Mouse (Mus musculus): ENCODE data around the gene Serf2.
A peak's percentile ranks its signal among the peaks of the same experiment; 100 is the strongest.
"Not testable (repeated sequence)": the region's sequence is repeated elsewhere in the genome, so short reads cannot be mapped to it uniquely, and the experiment has no call there.

The Serf2 gene

DNA sequence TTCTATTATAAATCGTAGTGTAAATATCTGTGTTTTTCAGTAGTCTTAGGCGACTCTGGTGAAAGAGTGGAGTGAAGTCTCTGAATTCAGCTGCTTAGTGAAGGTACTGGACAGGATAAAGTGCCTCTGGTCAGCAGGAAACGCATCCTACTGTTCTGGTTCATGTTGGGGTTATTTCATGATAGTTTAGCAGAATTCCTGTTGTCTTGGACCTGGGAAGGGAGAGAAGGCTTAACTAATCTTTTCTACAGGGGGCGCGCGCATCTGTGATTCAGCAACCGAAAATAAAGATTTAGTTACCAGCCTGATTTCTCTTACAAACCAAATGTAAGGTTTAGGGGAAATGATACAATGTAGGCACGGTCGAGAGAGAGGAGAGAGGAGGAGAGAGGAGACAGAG lies 859 bp upstream of the Serf2 start:
- peak; percentile 93 for DNase-seq

GRCm38 (mm10) chr2:121449545-121450011 lies 583 bp downstream of the Serf2 start:
- DNase-seq, result no peak

DNA sequence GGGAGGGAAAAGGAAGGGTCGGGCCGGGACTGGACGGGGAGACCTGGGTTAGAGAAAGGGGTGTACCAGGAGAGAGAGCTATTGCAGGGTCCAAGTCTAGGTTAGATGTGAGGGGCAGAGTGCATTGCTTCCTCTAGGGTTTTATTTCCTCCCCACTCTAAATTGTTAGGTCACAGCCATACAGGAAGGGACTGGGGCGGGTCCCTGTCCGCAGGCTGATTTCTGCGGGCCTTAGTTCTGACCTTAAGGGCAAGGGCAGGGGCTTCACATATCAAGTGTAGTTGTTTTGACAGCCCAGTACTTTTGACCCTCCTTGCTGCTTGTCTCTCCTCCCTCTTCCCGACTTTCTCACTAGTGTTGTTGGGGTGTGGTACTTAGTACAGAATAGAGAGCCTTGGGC lies 1.1 kb downstream of the Serf2 start:
- peak; percentile 95 for DNase-seq

GRCm38 (mm10) chr2:121452361-121452760 lies 3.4 kb downstream of the Serf2 start:
- DNase-seq, result peak; percentile 89

- DNase-seq, result no peak
Measured at GRCm38 (mm10) chr2:121452990-121453389, 4.0 kb downstream of the Serf2 start, which contains the start of gene Hypk. Gene Hypk (plus strand): TSS chr2:121453290.

GRCm38 (mm10) chr2:121453917-121454316 lies 4.9 kb downstream of the Serf2 start:
- peak; percentile 89 for DNase-seq

DNA sequence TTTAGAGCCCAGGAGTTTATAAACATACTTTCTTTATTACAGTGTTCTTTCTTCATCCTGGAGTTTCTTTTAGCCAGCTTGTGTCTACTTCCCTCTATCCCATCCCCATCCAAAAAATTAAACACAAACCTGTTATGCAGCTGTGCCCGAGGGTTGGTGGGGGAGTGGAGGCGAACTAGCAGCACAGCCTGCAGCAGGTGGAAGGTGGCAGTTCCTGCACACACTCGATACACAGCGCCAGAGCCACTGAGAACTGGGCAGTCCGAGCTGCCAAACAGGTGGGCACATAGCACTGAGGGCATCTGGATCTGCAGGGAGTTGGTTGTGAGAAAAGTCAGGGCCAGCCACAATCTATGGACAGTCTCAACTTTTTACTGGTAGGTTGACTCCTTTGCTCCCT lies 6.5 kb downstream of the Serf2 start:
- peak; percentile 86 for DNase-seq

- DNase-seq, result peak; percentile 98
Measured at GRCm38 (mm10) chr2:121456692-121457642, 8.0 kb downstream of the Serf2 start, which contains the start of gene Serinc4. Gene Serinc4 (minus strand): TSS chr2:121456781.

- no peak for DNase-seq
Measured at GRCm38 (mm10) chr2:121460071-121460470, 11.1 kb downstream of the Serf2 start.

- DNase-seq, result peak; percentile 6
Measured at GRCm38 (mm10) chr2:121468982-121469381, 20.0 kb downstream of the Serf2 start.

- not testable (repeated sequence) for DNase-seq
Measured at GRCm38 (mm10) chr2:121472783-121473182, 23.8 kb downstream of the Serf2 start.

DNA sequence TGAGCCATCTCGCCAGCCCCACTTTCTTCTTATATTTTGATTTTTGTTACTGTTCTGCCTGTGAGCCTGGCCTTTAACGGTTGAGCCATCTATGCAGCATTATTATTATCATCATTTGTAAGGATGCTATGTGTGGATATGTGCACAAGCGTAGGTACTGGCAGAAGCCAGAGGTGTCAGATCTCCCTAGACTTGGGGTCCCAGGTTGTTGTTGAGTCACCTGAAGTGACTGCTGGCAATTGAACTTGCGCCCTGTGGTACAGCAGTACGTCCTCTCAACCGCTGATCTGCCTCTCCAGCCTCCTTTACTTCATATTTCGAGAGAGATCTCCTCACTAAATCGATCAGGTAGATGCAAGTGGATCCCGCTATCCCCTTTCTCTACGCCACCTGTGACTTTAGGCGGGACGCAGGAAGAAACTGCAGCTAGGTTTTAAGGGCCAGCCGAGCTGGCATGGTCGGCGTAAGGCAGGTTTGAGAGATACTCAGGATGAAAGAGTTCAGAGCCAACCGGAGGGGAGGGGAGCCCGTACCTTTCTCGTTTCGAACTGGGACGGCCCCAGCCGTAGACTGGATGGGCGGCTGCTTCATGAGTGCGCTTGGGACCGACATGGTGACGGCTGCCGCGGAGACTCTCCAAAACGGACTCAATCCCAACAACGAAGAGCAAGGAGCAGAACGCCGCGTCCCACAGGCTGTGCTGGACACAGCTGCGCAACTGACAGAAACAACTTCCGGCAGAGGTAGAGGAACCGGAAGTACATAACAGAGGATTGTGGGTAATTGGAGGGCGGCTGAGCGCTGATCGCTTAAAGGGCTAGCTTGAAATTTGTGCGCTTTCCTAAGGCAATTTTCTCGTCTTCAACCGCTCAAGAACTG lies 24.5 kb downstream of the Serf2 start, which contains the start of gene Mfap1b:
TSS of gene Mfap1b (minus strand) at position 767 of the 879 bp plus-strand sequence.
- peak; percentile 98 for DNase-seq

- DNase-seq, result no peak
Measured at GRCm38 (mm10) chr2:121474180-121474535, 25.2 kb downstream of the Serf2 start.

GRCm38 (mm10) chr2:121475306-121475705 lies 26.3 kb downstream of the Serf2 start:
- peak; percentile 79 for DNase-seq

- DNase-seq, result peak; percentile 68
Measured at GRCm38 (mm10) chr2:121477491-121478266, 28.7 kb downstream of the Serf2 start.

DNA sequence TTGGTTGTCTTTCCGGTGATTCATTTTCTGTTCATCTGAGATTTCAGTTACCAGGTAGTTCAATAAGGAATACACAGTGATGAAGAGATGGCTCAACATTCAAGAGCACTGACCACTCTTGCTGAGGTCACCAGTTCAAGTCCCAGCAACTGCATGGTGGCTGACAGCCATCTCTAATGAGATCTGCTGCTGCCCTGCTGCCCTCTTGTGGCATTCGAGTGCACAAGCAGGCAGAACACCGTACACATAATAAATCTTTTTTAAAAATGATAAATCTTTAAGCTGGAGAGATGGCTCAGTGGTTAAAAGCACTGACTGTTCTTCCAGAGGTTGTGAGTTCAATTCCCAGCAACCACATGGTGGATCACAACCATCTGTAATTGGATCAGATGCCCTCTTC lies 31.5 kb downstream of the Serf2 start:
- DNase-seq, result peak; percentile 50

- peak; percentile 84 for DNase-seq
Measured at GRCm38 (mm10) chr2:121480916-121481315, 31.9 kb downstream of the Serf2 start.

DNA sequence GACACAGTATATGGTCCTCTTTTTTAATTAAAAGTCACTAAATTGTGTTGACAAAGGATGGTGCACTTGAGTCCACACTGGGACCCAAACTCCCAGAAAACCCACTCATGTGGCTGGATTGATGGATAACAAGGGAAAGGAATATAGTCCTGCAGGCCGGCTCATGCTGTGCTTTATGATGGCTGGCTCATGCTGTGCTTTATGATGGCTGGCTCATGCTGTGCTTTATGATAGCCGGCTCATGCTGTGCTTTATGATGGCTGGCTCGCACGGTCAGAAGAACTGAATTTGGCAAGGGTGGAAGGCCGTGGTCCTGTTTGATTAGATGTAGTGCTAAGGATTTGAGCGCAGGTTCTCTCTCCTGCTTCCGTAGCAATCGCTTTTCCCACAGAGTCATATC lies 34.6 kb downstream of the Serf2 start:
- DNase-seq, result peak; percentile 59

- DNase-seq, result peak; percentile 37
Measured at GRCm38 (mm10) chr2:121484403-121484802, 35.4 kb downstream of the Serf2 start.

- peak; percentile 25 for DNase-seq
Measured at GRCm38 (mm10) chr2:121501550-121501949, 52.6 kb downstream of the Serf2 start.

- peak; percentile 99 for DNase-seq
Measured at GRCm38 (mm10) chr2:121505942-121506882, 57.2 kb downstream of the Serf2 start, which contains the start of the genes Mfap1a and Wdr76. Gene Mfap1a (minus strand): TSS chr2:121506665. Gene Wdr76 (plus strand): TSS chr2:121506723.

All from heart, adult 11 months (tissue).